Mouse (Mus musculus) heart, adult 11 months (tissue): Measurements from ENCODE around the gene Defb19.

Experiments used
- DNase-seq: peaks from one replicate; pipeline ENCODE4 v3.0.0; 2022

Defb19 gene

GRCm38 (mm10) chr2:152580107-152580506, at the start of gene Defb19:
Gene Defb19 (minus strand): TSS chr2:152580312.
- DNase-seq = no peak

- no peak for DNase-seq
Observed at GRCm38 (mm10) chr2:152629904-152630303, 49.8 kb upstream of the Defb19 start.

- DNase-seq = no peak
Observed at GRCm38 (mm10) chr2:152629239-152629638, 49.1 kb upstream of the Defb19 start.

GRCm38 (mm10) chr2:152628066-152628465, 48.0 kb upstream of the Defb19 start:
- peak; percentile 97 for DNase-seq

- peak; percentile 98 for DNase-seq
Observed at GRCm38 (mm10) chr2:152626774-152627591, 46.9 kb upstream of the Defb19 start, which contains the start of gene Rem1. Gene Rem1 (plus strand): TSS chr2:152626951.

- DNase-seq = no peak
Observed at GRCm38 (mm10) chr2:152625256-152625655, 45.1 kb upstream of the Defb19 start.

GRCm38 (mm10) chr2:152624566-152624965, 44.5 kb upstream of the Defb19 start:
- DNase-seq = no peak

GRCm38 (mm10) chr2:152622953-152623352, 42.8 kb upstream of the Defb19 start, which contains the start of gene Defb25:
Gene Defb25 (minus strand): TSS chr2:152623053.
- no peak for DNase-seq

GRCm38 (mm10) chr2:152622151-152622550, 42.0 kb upstream of the Defb19 start:
- DNase-seq = no peak

- peak; percentile 97 for DNase-seq
Observed at GRCm38 (mm10) chr2:152620367-152621134, 40.4 kb upstream of the Defb19 start.

GRCm38 (mm10) chr2:152617374-152617773, 37.3 kb upstream of the Defb19 start:
- DNase-seq = no peak

- DNase-seq = no peak
Observed at GRCm38 (mm10) chr2:152616470-152616869, 36.4 kb upstream of the Defb19 start.

GRCm38 (mm10) chr2:152615563-152615962, 35.5 kb upstream of the Defb19 start:
- DNase-seq = no peak

GRCm38 (mm10) chr2:152612193-152612592, 32.1 kb upstream of the Defb19 start:
- DNase-seq = no peak

- no peak for DNase-seq
Observed at GRCm38 (mm10) chr2:152608719-152609118, 28.6 kb upstream of the Defb19 start.

- DNase-seq = no peak
Observed at GRCm38 (mm10) chr2:152607746-152608145, 27.6 kb upstream of the Defb19 start.

GRCm38 (mm10) chr2:152604057-152604456, 23.9 kb upstream of the Defb19 start, which contains the start of gene Defb36:
Gene Defb36 (plus strand): TSS chr2:152604327.
- DNase-seq = no peak

- DNase-seq = no peak
Observed at GRCm38 (mm10) chr2:152601275-152601960, 21.3 kb upstream of the Defb19 start.

- DNase-seq = no peak
Observed at GRCm38 (mm10) chr2:152600076-152600475, 20.0 kb upstream of the Defb19 start.

GRCm38 (mm10) chr2:152599299-152599698, 19.2 kb upstream of the Defb19 start, which contains the start of gene Defb45:
Gene Defb45 (minus strand): TSS chr2:152599399.
- DNase-seq = no peak

- DNase-seq = no peak
Observed at GRCm38 (mm10) chr2:152589021-152589420, 8.9 kb upstream of the Defb19 start.

GRCm38 (mm10) chr2:152588450-152588849, 8.3 kb upstream of the Defb19 start:
- no peak for DNase-seq
